7 mouse cellular contexts compared by ENCODE assay signal in genomic region chr17:6270840-6271239, GRCm38 (mm10). TPM values are rescaled to one million over a fixed set of nuclear protein-coding genes. Genes with fewer than 3 reads are reported as not detected.
DNase-seq lines count a peak whose midpoint lies in the region; ATAC-seq and TF ChIP-seq lines count a peak whose summit lies in the region.
"Not testable (repeated sequence)": the region's sequence is repeated elsewhere in the genome, so short reads cannot be mapped to it uniquely, and the experiment has no call there.

No protein-coding gene starts in this region.

- H3K4me1 ChIP-seq in embryonic fibroblast, embryonic 13.5 days (ENCODE audit: control insufficient read depth, insufficient read depth, low read length); heart, embryonic 14.5 days (ENCODE audit: control insufficient read depth in 2 of 2, insufficient read depth in 2 of 2, low read length in 2 of 2); intestine, postnatal 0 days (replicated peaks; ENCODE audit: control insufficient read depth, insufficient read depth, low read length); liver, embryonic 11.5 days (replicated peaks; ENCODE audit: control insufficient read depth, insufficient read depth, low read length); midbrain, embryonic 11.5 days (ENCODE audit: control insufficient read depth, insufficient read depth, low read length): not testable (repeated sequence)

- H3K27ac ChIP-seq in embryonic fibroblast, embryonic 13.5 days (ENCODE audit: insufficient read depth, low read length); heart, embryonic 14.5 days (replicated peaks in 1 of 2; ENCODE audit: control insufficient read depth in 1 of 2, insufficient read depth in 1 of 2, low read depth in 2 of 2, low read length in 2 of 2); liver, embryonic 11.5 days (ENCODE audit: low read depth, low read length); midbrain, embryonic 11.5 days (ENCODE audit: low read depth, low read length): not testable (repeated sequence)
- H3K27ac ChIP-seq in intestine, postnatal 0 days (ENCODE audit: low read depth, low read length), result peak overlapping the region; percentile 50; the same call in 1 of the 2 replicates

- under 1% methylated on average over 22 of the region's 25 CpGs for WGBS in heart, embryonic 14.5 days
- under 1% methylated on average over 22 of the region's 25 CpGs for WGBS in intestine, postnatal 0 days
- whole genome bisulfite sequencing in liver, embryonic 11.5 days, result 2% methylated on average over 23 of the region's 25 CpGs
- under 1% methylated on average over 24 of the region's 25 CpGs for WGBS in midbrain, embryonic 11.5 days

- peak overlapping the region; percentile 68 for H3K4me2 ChIP-seq in heart, embryonic 14.5 days (ENCODE audit: low read length)
- peak overlapping the region; percentile 66 for H3K4me2 ChIP-seq in intestine, postnatal 0 days (replicated peaks; ENCODE audit: low read depth)
- peak overlapping the region; percentile 61 for H3K4me2 ChIP-seq in liver, embryonic 11.5 days
- H3K4me2 ChIP-seq in midbrain, embryonic 11.5 days, result peak overlapping the region; percentile 52

- TF ChIP-seq POLR2A in embryonic fibroblast, embryonic 13.5 days (IDR thresholded peaks at IDR 0.05; ENCODE audit: low read depth, low read length), result not testable (repeated sequence)

- H3K4me3 ChIP-seq in embryonic fibroblast, embryonic 13.5 days (ENCODE audit: insufficient read depth, low read length), result peak overlapping the region; percentile 45
- peak overlapping the region; percentile 54 to 63 for H3K4me3 ChIP-seq in heart, embryonic 14.5 days (ENCODE audit: control insufficient read depth in 1 of 2, insufficient read depth in 1 of 2, low read depth in 1 of 2, low read length in 2 of 2)
- peak overlapping the region; percentile 54 for H3K4me3 ChIP-seq in intestine, postnatal 0 days (ENCODE audit: low read depth, low read length)
- H3K4me3 ChIP-seq in liver, embryonic 11.5 days (ENCODE audit: low read depth, low read length), result peak overlapping the region; percentile 56
- H3K4me3 ChIP-seq in midbrain, embryonic 11.5 days (ENCODE audit: low read depth, low read length), result peak overlapping the region; percentile 48

- ATAC-seq in heart, embryonic 14.5 days (ENCODE audit: insufficient number of reproducible peaks, insufficient read depth, low FRiP score, low read depth); midbrain, embryonic 11.5 days (ENCODE audit: low FRiP score): not testable (repeated sequence)
- peak; percentile 57 for ATAC-seq in intestine, postnatal 0 days
- peak; percentile 13 for ATAC-seq in liver, embryonic 11.5 days (replicated peaks; ENCODE audit: low FRiP score)

- not testable (repeated sequence) for H3K36me3 ChIP-seq in heart, embryonic 14.5 days (ENCODE audit: control insufficient read depth, insufficient read depth, low read length); intestine, postnatal 0 days (ENCODE audit: control insufficient read depth, insufficient read depth); liver, embryonic 11.5 days (ENCODE audit: control insufficient read depth, insufficient read depth, low read length); midbrain, embryonic 11.5 days (ENCODE audit: control insufficient read depth, insufficient read depth, low read length); splenic B cell, adult 2 months (ENCODE audit: control insufficient read depth, insufficient read depth, low read length, poor library complexity, severe bottlenecking)

- DNase-seq in adrenal gland, postnatal 36 days, result peak; percentile 9 to 21
- DNase-seq in liver, embryonic 11.5 days (ENCODE audit: low spot score), result peak; percentile 46
- DNase-seq in midbrain, embryonic 11.5 days (ENCODE audit: low spot score, missing footprints), result peak; percentile 94
- DNase-seq in splenic B cell, adult 2 months (ENCODE audit: low read depth, low spot score), result peak; percentile 13

- not testable (repeated sequence) for TF ChIP-seq CTCF in embryonic fibroblast, embryonic 13.5 days (IDR thresholded peaks at IDR 0.05; ENCODE audit: borderline replicate concordance, insufficient read depth, low read length); intestine, postnatal 0 days (IDR thresholded peaks at IDR 0.05; ENCODE audit: low read depth)

- H3K9me3 ChIP-seq in heart, embryonic 14.5 days (ENCODE audit: control insufficient read depth, low read length); intestine, postnatal 0 days (ENCODE audit: control insufficient read depth); liver, embryonic 11.5 days (ENCODE audit: control insufficient read depth, low read length); midbrain, embryonic 11.5 days (ENCODE audit: control insufficient read depth, low read length): not testable (repeated sequence)

- peak overlapping the region; percentile 78 for H3K9ac ChIP-seq in heart, embryonic 14.5 days (ENCODE audit: low read length)
- H3K9ac ChIP-seq in intestine, postnatal 0 days (ENCODE audit: low read depth, low read length), result peak overlapping the region; percentile 59
- H3K9ac ChIP-seq in liver, embryonic 11.5 days (ENCODE audit: low read depth, low read length), result not testable (repeated sequence)
- peak overlapping the region; percentile 56 for H3K9ac ChIP-seq in midbrain, embryonic 11.5 days (ENCODE audit: low read length)

- H3K27me3 ChIP-seq in heart, embryonic 14.5 days (ENCODE audit: control insufficient read depth, insufficient read depth, low read length); intestine, postnatal 0 days (replicated peaks; ENCODE audit: control insufficient read depth, insufficient read depth, low read length); liver, embryonic 11.5 days (replicated peaks; ENCODE audit: control insufficient read depth, insufficient read depth, low read length); midbrain, embryonic 11.5 days (ENCODE audit: control insufficient read depth, insufficient read depth, low read length); splenic B cell, adult 2 months (ENCODE audit: control insufficient read depth, insufficient read depth, low read length, poor library complexity, severe bottlenecking): not testable (repeated sequence)

RNA-seq across cellular contexts. Expression of gene Tmem181a, which starts 14.2 kb away (rescaled TPM):
- total RNA-seq in adrenal gland, postnatal 36 days (2021), result 10 to 100 TPM; 12.0 to 17.3 TPM
- polyA plus RNA-seq in embryonic fibroblast, embryonic 13.5 days (2011; ENCODE audit: insufficient read length, low read depth, missing spikeins), result 29.0 and 31.8 TPM in 2 replicates
- polyA plus RNA-seq in heart, embryonic 14.5 days (2014; fragmentation: Nextera tagmentation; extraction: Ambion mirVana), result 18.6 and 18.8 TPM in 2 replicates
- polyA plus RNA-seq in intestine, postnatal 0 days (2015; fragmentation: Nextera tagmentation; extraction: Ambion mirVana), result 26.4 and 26.8 TPM in 2 replicates
- polyA plus RNA-seq in liver, embryonic 11.5 days (2014; fragmentation: Nextera tagmentation; extraction: Ambion mirVana), result 10.8 and 11.9 TPM in 2 replicates
- polyA plus RNA-seq in midbrain, embryonic 11.5 days (2014; fragmentation: Nextera tagmentation; extraction: Ambion mirVana), result 22.2 and 25.6 TPM in 2 replicates

RNA-seq across cellular contexts. Expression of gene Dynlt1a, which starts 46.5 kb away (rescaled TPM):
- total RNA-seq in adrenal gland, postnatal 36 days (2021), result 1 to 10 TPM; 2.7 to 3.5 TPM
- polyA plus RNA-seq in embryonic fibroblast, embryonic 13.5 days (2011; ENCODE audit: insufficient read length, low read depth, missing spikeins), result 1.6 and 1.8 TPM in 2 replicates
- polyA plus RNA-seq in heart, embryonic 14.5 days (2014; fragmentation: Nextera tagmentation; extraction: Ambion mirVana), result 12.7 and 13.6 TPM in 2 replicates
- polyA plus RNA-seq in intestine, postnatal 0 days (2015; fragmentation: Nextera tagmentation; extraction: Ambion mirVana), result 10.7 and 11.7 TPM in 2 replicates
- polyA plus RNA-seq in liver, embryonic 11.5 days (2014; fragmentation: Nextera tagmentation; extraction: Ambion mirVana), result 10.3 and 13.3 TPM in 2 replicates
- 32.0 and 32.1 TPM in 2 replicates for polyA plus RNA-seq in midbrain, embryonic 11.5 days (2014; fragmentation: Nextera tagmentation; extraction: Ambion mirVana)

Comparison
In these comparisons a context has a peak if more than half of its experiments do, and no peak if none do; other contexts are left out.
1. DNase-seq: peak in every context shown above with its lines; median percentile 94 in midbrain, embryonic 11.5 days; 46 in liver, embryonic 11.5 days; 15 in adrenal gland, postnatal 36 days; 13 in splenic B cell, adult 2 months.